Mouse (Mus musculus): ENCODE data around the gene Dnajb8. TPM values are rescaled to one million over a fixed set of nuclear protein-coding genes. Genes with fewer than 3 reads are reported as not detected.

Dnajb8 gene
- polyA plus RNA-seq, 1 experiment from 2014 or later, result not detected

GRCm38 (mm10) chr6:88193433-88194052 lies 28.5 kb upstream of the Dnajb8 start, which contains the start of gene Gata2:
Gata2 (plus strand) TSS chr6:88193891.
- Histone ChIP-seq H3K4me3 (replicated peaks) (peak within 1 kb of the TSS; percentile 39), H3K4me2 (peak within 1 kb of the TSS; percentile 72), H3K9ac (0 out of 2 replicates have a peak within 1 kb of the TSS, but pooled peaks have one; percentile 25), H3K27ac (no peak within 1 kb of the TSS), H3K36me3 (no peaks in the 10 kb centered on the region), H3K9me3 (no peaks in the 10 kb centered on the region), H3K27me3 (replicated peaks) (peaks cover 98% of the 10 kb centered on the region), H3K4me1 (peaks cover 50% of the 10 kb centered on the region)
- 2% methylated on average over 57 of the region's 57 CpGs for WGBS
- ATAC-seq (ENCODE audit: insufficient read depth, low FRiP score, low read depth), result no peak

- Histone ChIP-seq H3K27me3 (replicated peaks) (peaks cover 98% of the 10 kb centered on the region), H3K36me3 (no peaks in the 10 kb centered on the region), H3K9ac (0 out of 2 replicates have a peak overlapping the region, but pooled peaks have one; percentile 25), H3K4me1 (peaks cover 54% of the 10 kb centered on the region), H3K9me3 (no peaks in the 10 kb centered on the region), H3K4me2 (peak overlapping the region; percentile 72), H3K4me3 (replicated peaks) (peak overlapping the region; percentile 39), H3K27ac (no peak overlapping the region)
- no peak for ATAC-seq (ENCODE audit: insufficient read depth, low FRiP score, low read depth)
- WGBS, result 2% methylated on average over 58 of the region's 58 CpGs
These were observed 27.8 kb upstream of the Dnajb8 start for GRCm38 (mm10) chr6:88194053-88194977.

GRCm38 (mm10) chr6:88194978-88195325 lies 27.1 kb upstream of the Dnajb8 start:
- Histone ChIP-seq H3K36me3 (no peaks in the 10 kb centered on the region), H3K4me3 (replicated peaks) (no peak overlapping the region), H3K4me2 (no peak overlapping the region), H3K9ac (no peak overlapping the region), H3K9me3 (no peaks in the 10 kb centered on the region), H3K4me1 (peaks cover 54% of the 10 kb centered on the region), H3K27ac (no peak overlapping the region), H3K27me3 (replicated peaks) (peaks cover 98% of the 10 kb centered on the region)
- 18% methylated on average over 7 of the region's 7 CpGs for WGBS
- no peak for ATAC-seq (ENCODE audit: insufficient read depth, low FRiP score, low read depth)

- WGBS, result 10% methylated on average over 33 of the region's 33 CpGs
- H3K36me3 ChIP-seq, result no peaks in the 10 kb centered on the region
- no peak overlapping the region for H3K27ac ChIP-seq
- peaks cover 98% of the 10 kb centered on the region for H3K27me3 ChIP-seq (replicated peaks)
- no peaks in the 10 kb centered on the region for H3K9me3 ChIP-seq
- no peak overlapping the region for H3K9ac ChIP-seq
- peak overlapping the region; percentile 69 for H3K4me2 ChIP-seq
- no peak for ATAC-seq (ENCODE audit: insufficient read depth, low FRiP score, low read depth)
- H3K4me3 ChIP-seq (replicated peaks), result peak overlapping the region; percentile 47
- H3K4me1 ChIP-seq, result peaks cover 44% of the 10 kb centered on the region
These were observed 25.9 kb upstream of the Dnajb8 start for GRCm38 (mm10) chr6:88196054-88196732.

- no peak for ATAC-seq (ENCODE audit: insufficient read depth, low FRiP score, low read depth)
- Histone ChIP-seq H3K4me2 (peak overlapping the region; percentile 69), H3K27ac (no peak overlapping the region), H3K4me1 (peaks cover 44% of the 10 kb centered on the region), H3K27me3 (replicated peaks) (peaks cover 98% of the 10 kb centered on the region), H3K9me3 (no peaks in the 10 kb centered on the region), H3K4me3 (replicated peaks) (peak overlapping the region; percentile 47), H3K9ac (no peak overlapping the region), H3K36me3 (no peaks in the 10 kb centered on the region)
- WGBS, result 2% methylated on average over 44 of the region's 44 CpGs
These were observed 25.2 kb upstream of the Dnajb8 start for GRCm38 (mm10) chr6:88196733-88197312.

GRCm38 (mm10) chr6:88197313-88198069 lies 24.6 kb upstream of the Dnajb8 start:
- H3K27me3 ChIP-seq (replicated peaks), result peaks cover 98% of the 10 kb centered on the region
- H3K9ac ChIP-seq, result no peak overlapping the region
- peaks cover 44% of the 10 kb centered on the region for H3K4me1 ChIP-seq
- peak overlapping the region; percentile 47 for H3K4me3 ChIP-seq (replicated peaks)
- WGBS, result 2% methylated on average over 38 of the region's 39 CpGs
- no peak for ATAC-seq (ENCODE audit: insufficient read depth, low FRiP score, low read depth)
- H3K36me3 ChIP-seq, result no peaks in the 10 kb centered on the region
- peak overlapping the region; percentile 88 for H3K4me2 ChIP-seq
- H3K27ac ChIP-seq, result no peak overlapping the region
- H3K9me3 ChIP-seq, result no peaks in the 10 kb centered on the region

GRCm38 (mm10) chr6:88198070-88198940 lies 23.8 kb upstream of the Dnajb8 start:
- no peak overlapping the region for H3K27ac ChIP-seq
- H3K9ac ChIP-seq, result no peak overlapping the region

GRCm38 (mm10) chr6:88199001-88199717 lies 22.9 kb upstream of the Dnajb8 start:
- Histone ChIP-seq H3K9me3 (no peaks in the 10 kb centered on the region), H3K9ac (no peak overlapping the region), H3K4me1 (peaks cover 44% of the 10 kb centered on the region), H3K27me3 (replicated peaks) (peaks cover 94% of the 10 kb centered on the region), H3K36me3 (no peaks in the 10 kb centered on the region), H3K27ac (no peak overlapping the region), H3K4me3 (replicated peaks) (peak overlapping the region; percentile 47), H3K4me2 (peak overlapping the region; percentile 88)
- no peak for ATAC-seq (ENCODE audit: insufficient read depth, low FRiP score, low read depth)
- WGBS, result 1% methylated on average over 39 of the region's 39 CpGs

More at GRCm38 (mm10) chr6:88198070-88198940, 23.8 kb upstream of the Dnajb8 start:
- Histone ChIP-seq H3K4me2 (peak overlapping the region; percentile 88), H3K27me3 (replicated peaks) (peaks cover 94% of the 10 kb centered on the region), H3K36me3 (no peaks in the 10 kb centered on the region), H3K4me1 (peaks cover 45% of the 10 kb centered on the region), H3K9me3 (no peaks in the 10 kb centered on the region), H3K4me3 (replicated peaks) (peak overlapping the region; percentile 47)
- ATAC-seq (ENCODE audit: insufficient read depth, low FRiP score, low read depth), result peak; percentile 76
- under 1% methylated on average over 62 of the region's 62 CpGs for WGBS

- H3K9ac ChIP-seq, result no peak overlapping the region
- no peaks in the 10 kb centered on the region for H3K36me3 ChIP-seq
- H3K27ac ChIP-seq, result no peak overlapping the region
- H3K4me3 ChIP-seq (replicated peaks), result peak overlapping the region; percentile 47
- ATAC-seq (ENCODE audit: insufficient read depth, low FRiP score, low read depth), result no peak
- H3K4me2 ChIP-seq, result peak overlapping the region; percentile 88
- H3K27me3 ChIP-seq (replicated peaks), result peaks cover 95% of the 10 kb centered on the region
- WGBS, result 9% methylated on average over 50 of the region's 50 CpGs
- no peaks in the 10 kb centered on the region for H3K9me3 ChIP-seq
- peaks cover 41% of the 10 kb centered on the region for H3K4me1 ChIP-seq
These were observed 22.1 kb upstream of the Dnajb8 start for GRCm38 (mm10) chr6:88199718-88200692.

Measured in stomach, embryonic 15.5 days (tissue).